Mouse (Mus musculus) cerebellum, adult (tissue): Measurements from ENCODE around the gene Cdh22.

ENCODE experiments used
- ATAC-seq: cut with Nextera tagmentation; 2 replicates; pipeline ENCODE4 v1.9.2; 2017; ENCODE audit warnings: mild to moderate bottlenecking, moderate library complexity, mixed read lengths; ENCODE audit not compliant: insufficient number of reproducible peaks, low FRiP score, low TSS enrichment

Cdh22 gene

GRCm38 (mm10) chr2:165096367-165096766 is 138.3 kb downstream of the Cdh22 start:
- ATAC-seq, result no peak

- no peak for ATAC-seq
Measured at GRCm38 (mm10) chr2:165092393-165092792, 142.3 kb downstream of the Cdh22 start.

DNA sequence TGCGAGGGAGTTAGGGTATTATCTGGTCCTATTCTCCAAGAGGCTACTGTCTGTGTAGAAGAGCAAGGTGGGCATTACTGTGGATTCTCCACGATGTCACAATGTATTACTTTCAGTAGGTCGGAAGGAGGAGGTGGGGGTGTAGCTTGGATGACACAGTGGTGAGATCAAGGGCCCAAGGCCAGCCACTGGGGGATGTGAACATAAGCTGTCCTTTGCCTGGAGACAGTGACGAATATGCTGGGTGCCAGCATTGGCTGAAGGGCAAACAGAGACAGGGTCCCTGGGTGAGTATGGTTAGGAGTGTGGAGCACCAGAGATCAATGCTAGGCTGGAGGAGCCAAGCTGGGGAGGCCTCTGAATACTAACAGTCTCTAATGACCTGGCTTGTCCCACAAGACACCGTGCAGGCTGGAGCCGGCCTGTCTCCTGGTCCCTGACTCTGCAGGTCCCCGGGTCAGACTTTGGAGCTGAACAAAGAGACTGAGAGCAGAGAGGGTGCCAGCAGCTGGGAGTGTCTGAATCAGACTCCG is 143.2 kb downstream of the Cdh22 start:
- no peak for ATAC-seq

- no peak for ATAC-seq
Measured at GRCm38 (mm10) chr2:165090650-165091049, 144.0 kb downstream of the Cdh22 start, which contains the start of gene 1700025C18Rik. 1700025C18Rik (minus strand) TSS chr2:165090750.

DNA sequence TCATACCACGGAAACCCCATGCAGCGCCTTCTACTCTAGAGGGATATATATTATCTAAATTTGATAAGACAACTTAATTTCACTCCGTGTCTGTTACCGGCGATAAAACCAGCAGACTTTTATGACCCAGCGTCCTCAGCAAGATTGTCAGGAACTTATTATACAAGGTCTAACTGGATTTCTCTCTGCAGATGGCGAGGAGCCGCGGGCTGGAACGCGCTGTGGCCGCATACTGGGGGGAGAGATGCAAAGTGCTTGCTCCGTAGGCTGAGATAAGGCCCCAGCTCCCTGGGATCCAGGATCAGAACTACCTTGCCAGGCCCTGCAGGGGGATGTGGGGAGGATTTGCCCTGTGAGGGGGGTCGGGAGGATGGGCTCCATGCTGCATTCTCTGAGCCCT is 145.2 kb downstream of the Cdh22 start:
- ATAC-seq, result no peak

GRCm38 (mm10) chr2:165086634-165087033 is 148.0 kb downstream of the Cdh22 start:
- no peak for ATAC-seq

GRCm38 (mm10) chr2:165081257-165081656 is 153.4 kb downstream of the Cdh22 start:
- no peak for ATAC-seq

GRCm38 (mm10) chr2:165080657-165081056 is 154.0 kb downstream of the Cdh22 start:
- ATAC-seq, result no peak

DNA sequence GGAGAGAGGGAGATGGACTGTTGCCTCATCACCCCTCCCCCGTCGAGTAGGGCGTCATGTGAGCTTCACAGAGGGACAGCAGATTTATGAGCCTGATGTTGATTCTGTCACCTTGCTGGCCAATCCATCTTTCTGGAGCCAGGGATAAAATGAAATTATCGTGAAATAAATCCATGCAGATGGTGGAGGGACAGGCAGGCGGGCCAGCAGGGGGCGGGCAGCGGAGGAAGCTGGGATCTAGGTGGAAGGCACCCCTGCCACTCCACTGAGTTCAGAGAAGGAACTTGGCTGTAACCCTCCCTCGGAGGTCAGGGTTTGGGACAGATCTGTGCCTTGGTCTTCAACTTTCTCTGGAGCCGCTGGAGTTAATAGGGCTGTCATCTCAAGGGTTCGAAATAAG is 156.0 kb downstream of the Cdh22 start:
- no peak for ATAC-seq

DNA sequence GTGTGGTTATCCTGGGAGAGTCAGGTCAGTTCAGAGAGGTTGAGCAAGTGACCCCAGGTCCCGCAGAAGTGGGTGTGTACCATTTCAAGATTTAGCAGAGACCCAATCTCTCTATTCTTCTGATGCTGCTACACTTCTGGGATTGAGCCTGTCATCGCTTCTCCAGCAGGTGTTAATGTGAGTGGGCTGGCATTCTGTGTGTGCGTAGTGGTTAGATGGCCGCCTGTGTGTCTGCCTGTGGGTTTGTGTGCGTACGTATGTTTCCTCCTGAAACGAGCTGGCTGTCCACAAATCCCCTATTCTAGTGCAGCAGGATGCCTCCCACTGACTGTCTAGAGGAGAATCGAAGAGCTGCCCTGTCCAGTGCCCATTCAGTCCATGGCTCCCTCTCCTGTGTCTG is 156.6 kb downstream of the Cdh22 start:
- no peak for ATAC-seq

GRCm38 (mm10) chr2:165077055-165077454 is 157.6 kb downstream of the Cdh22 start:
- ATAC-seq, result no peak

- peak; percentile 16; the same call in 1 of the 2 replicates for ATAC-seq
Measured at GRCm38 (mm10) chr2:165074937-165075336, 159.7 kb downstream of the Cdh22 start.

DNA sequence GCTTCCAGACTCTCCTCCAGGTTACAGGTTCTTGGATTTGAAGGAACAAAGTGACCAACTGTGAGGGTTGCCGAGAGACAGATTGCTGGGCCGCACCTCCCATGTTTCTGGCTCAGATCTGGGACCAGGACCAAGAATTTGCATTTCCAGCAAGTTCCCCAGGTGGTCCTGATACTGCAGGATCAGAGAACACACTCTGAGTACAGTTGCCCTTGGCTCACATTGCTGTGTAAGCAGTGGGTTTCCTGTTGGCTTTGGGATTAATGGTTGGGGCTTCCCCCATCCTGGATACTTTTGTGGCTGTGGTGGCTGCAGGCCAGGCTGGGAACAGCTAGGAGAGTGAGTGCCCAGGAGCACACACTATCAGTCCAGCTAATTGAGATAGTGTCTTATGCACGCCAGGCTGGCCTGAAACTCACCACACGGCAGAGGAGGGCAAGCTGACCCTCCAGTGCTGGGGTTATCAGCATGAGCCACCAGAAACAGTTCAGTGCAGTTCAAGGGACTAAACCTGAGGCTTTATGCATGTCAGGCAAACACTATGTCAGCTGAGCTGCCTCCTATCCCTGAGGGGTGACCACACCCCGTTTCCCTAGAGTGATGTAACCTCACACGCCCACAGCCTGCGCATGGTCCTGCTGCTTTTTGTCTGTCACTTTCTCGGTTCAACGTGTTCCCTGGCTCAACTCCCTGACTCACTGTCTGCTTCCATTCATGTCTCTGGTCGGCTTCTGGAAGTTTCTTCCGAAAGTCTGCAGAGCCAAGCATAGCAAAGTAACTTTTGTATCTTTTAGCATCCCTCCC is 160.4 kb downstream of the Cdh22 start:
- peak; percentile 36; the same call in 1 of the 2 replicates for ATAC-seq

DNA sequence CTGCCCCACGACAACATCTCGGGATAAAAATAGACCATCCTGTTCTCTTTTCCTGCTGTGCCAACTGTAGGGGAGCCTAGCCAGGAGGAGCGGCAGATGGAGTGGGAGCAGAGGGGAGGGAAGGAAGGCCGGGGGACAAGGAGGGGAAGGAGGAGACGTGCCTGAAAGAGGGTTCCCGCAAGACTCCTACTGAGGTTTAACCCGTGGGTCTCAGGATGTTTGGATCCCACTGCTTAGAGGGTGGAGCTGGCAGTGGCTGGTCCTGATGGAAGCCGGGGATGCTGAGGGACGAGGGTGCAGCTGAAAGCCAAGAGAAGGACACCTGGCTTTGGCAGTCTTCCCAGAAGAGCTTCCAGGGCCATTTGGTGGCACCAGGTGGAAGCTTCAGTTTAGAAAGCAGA is 161.3 kb downstream of the Cdh22 start:
- peak; percentile 38; the same call in 1 of the 2 replicates for ATAC-seq

DNA sequence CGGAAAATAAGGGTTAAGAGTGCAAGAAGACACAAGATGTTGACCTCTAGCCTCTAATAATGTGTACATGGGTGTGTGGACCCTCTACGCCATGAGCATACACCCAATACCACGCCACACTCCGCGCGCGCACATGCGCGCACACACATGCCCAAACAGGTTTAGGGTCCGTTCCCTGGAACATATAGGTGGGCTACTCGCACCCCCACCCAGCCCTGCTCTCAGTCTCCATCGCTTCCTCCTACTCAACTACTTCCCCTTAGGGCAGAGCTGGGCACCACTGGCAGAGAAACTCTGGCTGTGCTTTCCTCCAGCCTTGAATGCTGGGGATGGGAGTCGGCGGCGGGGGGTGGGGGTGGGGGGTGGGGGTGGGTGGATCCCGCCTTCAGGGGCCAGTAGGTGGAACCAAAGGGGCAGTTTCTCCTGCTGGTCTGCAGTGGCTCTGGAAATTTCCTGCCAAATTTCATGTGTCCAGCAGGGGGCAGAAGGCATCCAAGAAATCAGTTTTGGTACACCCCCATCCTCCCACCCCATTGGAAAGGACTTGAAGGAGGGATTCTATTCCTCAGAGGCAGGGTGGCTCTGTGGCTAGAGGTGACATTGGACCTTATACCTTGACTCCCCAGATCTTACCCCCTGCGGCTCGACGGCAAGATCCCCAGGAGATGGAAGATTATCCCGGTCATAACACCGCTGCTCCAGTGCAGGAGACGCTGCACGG is 164.4 kb downstream of the Cdh22 start:
- no peak for ATAC-seq

- no peak for ATAC-seq
Measured at GRCm38 (mm10) chr2:165068806-165069205, 165.8 kb downstream of the Cdh22 start.

- ATAC-seq, result no peak
Measured at GRCm38 (mm10) chr2:165064489-165064888, 170.2 kb downstream of the Cdh22 start.

DNA sequence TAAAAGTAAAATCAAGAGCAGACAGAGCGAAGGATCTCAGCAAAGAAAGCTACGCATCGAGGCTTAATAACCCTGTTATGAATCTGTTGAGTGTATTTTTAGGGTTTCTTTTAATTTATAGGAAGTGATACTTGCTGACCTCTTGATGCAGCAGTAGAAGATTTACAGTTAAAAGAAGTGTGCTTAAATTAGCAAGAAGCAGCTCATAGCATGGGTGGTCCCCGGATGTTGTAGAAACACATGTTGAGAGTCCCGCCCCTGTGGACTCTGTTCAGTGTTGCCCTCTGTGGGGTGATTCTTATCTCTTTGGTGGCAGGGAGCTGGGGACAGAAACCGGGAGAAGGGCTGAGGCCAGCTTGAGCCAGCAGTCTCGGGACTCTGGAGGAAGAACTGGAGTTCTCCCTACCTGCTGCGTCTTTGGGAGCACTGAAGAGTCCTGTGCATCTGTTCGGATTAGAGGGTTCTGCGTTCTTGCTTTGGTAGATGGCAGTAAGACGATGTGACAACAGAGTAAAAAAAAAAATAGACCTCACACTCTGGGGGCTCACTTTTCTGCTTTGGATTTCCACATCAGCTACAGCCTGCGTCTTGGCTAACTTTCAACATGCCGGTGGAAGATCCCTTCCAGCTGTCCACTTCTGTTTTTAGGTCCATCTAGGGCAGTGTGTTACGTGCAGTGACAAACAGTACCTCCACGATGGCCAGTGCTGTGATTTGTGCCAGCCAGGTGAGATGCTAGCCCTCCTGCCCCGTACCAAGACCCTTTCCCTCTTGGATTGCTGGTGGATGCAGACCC is 172.8 kb downstream of the Cdh22 start:
- ATAC-seq, result no peak
